Mouse (Mus musculus): ENCODE results near the gene Hist1h2bh.

GRCm38 (mm10) chr13:23497656-23498321, 45.4 kb downstream of the Hist1h2bh start:
- no peak for TF ChIP-seq POLR2A (IDR thresholded peaks at IDR 0.05; ENCODE audit: extremely low read depth, insufficient read depth, low read length)
- no peak for TF ChIP-seq CTCF (IDR thresholded peaks at IDR 0.05; ENCODE audit: low read depth, low read length)
